Mouse (Mus musculus) brain, embryonic 14.5 days (tissue): Measurements from ENCODE around the gene Parp6.

Experiments
- CTCF ChIP-seq: fragments of 200-500 bp; IDR thresholded peaks from 2 replicates; pipeline ENCODE4 v1.5.1; 2012; ENCODE audit warnings: inconsistent platforms, mild to moderate bottlenecking, moderate library complexity, borderline replicate concordance; ENCODE audit not compliant: insufficient read depth, insufficient read length; ENCODE audit errors: extremely low read depth
- POLR2A ChIP-seq: fragments of 200-500 bp; IDR thresholded peaks from 2 replicates; pipeline ENCODE4 v1.6.1; 2012; ENCODE audit warnings: mild to moderate bottlenecking, inconsistent platforms, borderline replicate concordance; ENCODE audit not compliant: poor library complexity, insufficient read depth, insufficient read length, severe bottlenecking; ENCODE audit errors: extremely low read depth

DNA sequence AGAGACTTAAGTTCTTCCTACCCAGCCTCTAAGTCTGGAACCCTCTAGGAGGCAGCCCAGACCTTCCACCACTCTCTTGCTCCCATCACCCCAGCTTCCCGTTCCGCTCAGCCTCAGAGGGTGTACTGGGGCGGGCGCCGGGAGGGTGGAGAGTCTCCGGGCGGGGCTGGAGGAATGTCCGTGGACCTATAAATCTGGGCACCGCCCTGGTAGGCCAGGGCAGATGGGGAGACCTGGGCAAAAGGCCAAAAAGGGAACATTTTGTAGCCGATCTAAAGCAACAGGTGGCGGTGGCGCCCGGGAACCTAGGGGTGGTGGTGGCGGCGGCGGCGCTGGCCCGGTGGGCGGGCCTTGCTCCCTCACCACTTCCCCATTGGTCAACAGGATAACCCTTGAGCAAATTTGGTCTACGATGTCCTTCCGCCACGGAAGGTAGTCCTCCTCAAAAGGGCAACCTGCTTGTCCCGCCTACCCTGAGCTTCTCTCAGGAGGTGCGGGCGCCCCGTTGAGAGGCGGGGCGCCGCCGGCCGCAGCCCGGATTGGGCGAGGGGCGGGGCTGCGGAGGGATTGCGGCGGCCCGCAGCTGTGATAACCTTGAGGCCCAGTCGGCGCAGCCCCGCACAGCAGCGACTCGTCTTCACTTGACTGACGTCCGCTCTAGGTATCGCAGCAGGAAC, 39.0 kb downstream of the Parp6 start, which contains the start of gene Pkm:
- TF ChIP-seq POLR2A: peak; percentile 89; the same call in 1 of the 2 replicates
- no peak for TF ChIP-seq CTCF
